Mouse (Mus musculus): ENCODE data around the gene Ptprn2.

DNA sequence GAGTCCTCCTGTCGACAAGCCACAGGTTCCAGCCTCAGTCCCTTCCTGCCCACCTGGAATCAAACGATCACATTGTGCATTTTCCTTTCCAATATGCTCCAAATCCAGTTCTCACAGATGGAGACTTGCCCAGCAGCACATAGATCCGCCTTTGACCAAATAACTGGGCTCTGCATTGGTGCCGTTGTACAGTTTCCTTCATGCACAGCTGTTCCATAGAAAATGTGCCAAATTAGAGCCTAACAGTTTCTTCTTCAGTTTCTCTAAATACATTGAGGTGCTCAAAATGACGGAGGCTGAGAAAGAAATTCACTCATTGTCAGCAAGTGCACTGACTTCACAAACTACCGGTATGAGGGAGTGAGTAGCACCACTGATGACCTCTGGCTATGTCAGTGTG lies 826.6 kb downstream of the Ptprn2 start:
- TF ChIP-seq CTCF (IDR thresholded peaks at IDR 0.05; ENCODE audit: low read depth, low read length) = no peak
- no peak for TF ChIP-seq TAL1 (conservative IDR thresholded peaks at IDR 0.05; ENCODE audit: low read depth, low read length)
- TF ChIP-seq POLR2AphosphoS5 (IDR thresholded peaks at IDR 0.05; ENCODE audit: insufficient replicate concordance, low read depth, low read length) = no peak
- TF ChIP-seq GATA1 (IDR thresholded peaks at IDR 0.05; ENCODE audit: borderline replicate concordance, low read length) = no peak
